Mouse (Mus musculus): ENCODE results near the gene Cysltr1.

DNA sequence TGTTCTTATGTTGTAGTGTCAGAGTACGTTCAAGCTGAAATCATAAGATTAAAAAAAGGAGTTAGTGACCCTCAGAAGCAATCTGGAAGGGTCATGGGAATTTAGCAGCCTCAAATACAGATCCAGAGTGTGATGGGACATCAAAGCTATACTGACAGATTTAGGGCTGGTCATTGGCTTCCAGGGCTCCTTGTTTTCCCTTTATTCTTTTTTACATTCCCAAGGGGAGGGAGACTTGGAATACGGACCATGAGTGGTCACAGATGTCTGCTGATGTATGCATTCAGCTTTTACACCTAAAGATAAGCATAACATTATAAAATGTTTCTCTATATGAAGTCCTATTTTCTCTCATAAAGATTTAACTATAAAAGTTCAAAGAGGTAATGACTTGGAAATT lies 21.3 kb downstream of the Cysltr1 start:
- TF ChIP-seq POLR2A (IDR thresholded peaks at IDR 0.05; ENCODE audit: insufficient read depth, low read depth, low read length): no peak
- TF ChIP-seq CTCF (IDR thresholded peaks at IDR 0.05): no peak
